ENCODE assay signal across 8 mouse cellular contexts in genomic region chr8:45628421-45629065, GRCm38 (mm10).
A peak's percentile ranks its signal among the peaks of the same experiment; 100 is the strongest.
DNase-seq lines count a peak whose midpoint lies in the region; ATAC-seq and TF ChIP-seq lines count a peak whose summit lies in the region.

No protein-coding gene starts in this region.

- no peaks in the 10 kb centered on the region for H3K27me3 ChIP-seq in heart, postnatal 0 days (ENCODE audit: control insufficient read depth, insufficient read depth, low read length)
- no peaks in the 10 kb centered on the region for H3K27me3 ChIP-seq in liver, postnatal 0 days (ENCODE audit: insufficient read depth, low read length)

- H3K9me3 ChIP-seq in heart, postnatal 0 days (replicated peaks; ENCODE audit: control insufficient read depth, low read length): no peaks in the 10 kb centered on the region
- no peaks in the 10 kb centered on the region for H3K9me3 ChIP-seq in liver, postnatal 0 days (ENCODE audit: low read length)

- no peak for TF ChIP-seq EP300 in heart, postnatal 0 days (IDR thresholded peaks at IDR 0.05; ENCODE audit: low read depth)
- TF ChIP-seq EP300 in liver, postnatal 0 days (IDR thresholded peaks at IDR 0.05; ENCODE audit: low read depth): no peak

- H3K4me1 ChIP-seq in heart, postnatal 0 days (ENCODE audit: control insufficient read depth, insufficient read depth): 0 out of 2 replicates have a peak, but pooled peaks cover 7% of the 10 kb centered on the region
- 0 out of 2 replicates have a peak, but pooled peaks cover 2% of the 10 kb centered on the region for H3K4me1 ChIP-seq in liver, postnatal 0 days (ENCODE audit: insufficient read depth)

- no peaks in the 10 kb centered on the region for H3K36me3 ChIP-seq in heart, postnatal 0 days (replicated peaks; ENCODE audit: control insufficient read depth, insufficient read depth, low read length)
- H3K36me3 ChIP-seq in liver, postnatal 0 days (replicated peaks; ENCODE audit: insufficient read depth, low read length): no peaks in the 10 kb centered on the region

- WGBS in heart, postnatal 0 days: 14% methylated on average over 9 of the region's 9 CpGs
- 41% methylated on average over 9 of the region's 9 CpGs for WGBS in liver, postnatal 0 days (ENCODE audit: insufficient replicate concordance)

- 0 out of 2 replicates have a peak, but pooled peaks have one; percentile 14 for ATAC-seq in frontal cortex, adult (ENCODE audit: low TSS enrichment)
- no peak for ATAC-seq in heart, postnatal 0 days (ENCODE audit: insufficient read depth, low read depth)
- no peak for ATAC-seq in liver, postnatal 0 days

- H3K9ac ChIP-seq in heart, postnatal 0 days (replicated peaks; ENCODE audit: low read depth, low read length): peak overlapping the region; percentile 85
- H3K9ac ChIP-seq in liver, postnatal 0 days (replicated peaks): peak overlapping the region; percentile 22

- DNase-seq in frontal cortex, postnatal 36 days (ENCODE audit: low spot score in 2 of 2): no peak
- DNase-seq in cerebellum, adult 9-10 months: peak; percentile 34
- no peak for DNase-seq in heart, postnatal 0 days (ENCODE audit: low spot score)
- DNase-seq in liver, postnatal 0 days: no peak
- no peak for DNase-seq in testis, postnatal 14 days (ENCODE audit: low spot score)
- DNase-seq in adipocyte (ENCODE audit: low spot score): no peak
- DNase-seq in right cerebral cortex, postnatal 14 days: no peak

- peak overlapping the region; percentile 95 for H3K27ac ChIP-seq in heart, postnatal 0 days (ENCODE audit: low read depth)
- peak overlapping the region; percentile 78 for H3K27ac ChIP-seq in liver, postnatal 0 days (ENCODE audit: low read depth)

- H3K4me2 ChIP-seq in heart, postnatal 0 days (ENCODE audit: low read depth, low read length): peak overlapping the region; percentile 96
- H3K4me2 ChIP-seq in liver, postnatal 0 days (ENCODE audit: low read depth, low read length): peak overlapping the region; percentile 83

- H3K4me3 ChIP-seq in heart, postnatal 0 days (ENCODE audit: low read depth, low read length): peak overlapping the region; percentile 78
- H3K4me3 ChIP-seq in liver, postnatal 0 days (ENCODE audit: low read depth, low read length): peak overlapping the region; percentile 55

- no peak for TF ChIP-seq CTCF in heart, postnatal 0 days (IDR thresholded peaks at IDR 0.05; ENCODE audit: low read depth)
- TF ChIP-seq CTCF in liver, postnatal 0 days (IDR thresholded peaks at IDR 0.05; ENCODE audit: low read depth): no peak
